Comparison of ENCODE assay signal across 23 mouse cellular contexts in the genomic region with DNA sequence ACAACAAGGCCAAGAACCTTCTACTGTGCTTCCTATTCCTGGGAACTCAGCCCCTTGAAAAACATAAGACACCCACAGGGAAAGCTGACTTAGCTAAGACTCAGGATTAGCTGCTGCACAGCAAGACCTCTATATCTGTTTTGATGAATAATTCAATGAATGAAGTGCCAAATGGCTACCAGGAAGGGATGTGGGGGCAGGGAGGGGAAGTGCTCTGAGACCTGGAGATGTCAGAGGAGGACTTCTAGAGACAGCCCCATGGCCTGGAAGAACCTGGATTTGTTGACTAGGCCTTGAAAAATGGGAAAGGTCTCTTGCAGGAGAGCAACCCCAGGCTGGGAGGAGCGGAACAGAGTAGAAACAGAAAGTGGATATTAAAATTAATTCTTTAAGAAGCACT.
DNase-seq lines count a peak whose midpoint lies in the region; ATAC-seq lines count a peak whose summit lies in the region.
"Had no signal": no experiment of that assay in that cellular context is flagged by ENCODE, and none has a peak within 500 bp of the region (broad histone marks: within the 10 kb centered on the region; RNA-seq: fewer than 3 reads in every experiment).

No protein-coding gene starts in this region.

- WGBS in embryonic facial prominence, embryonic 14.5 days: 67% methylated on average over 1 of the region's 1 CpGs
- 87% methylated on average over 1 of the region's 1 CpGs for WGBS in embryonic facial prominence, embryonic 10.5 days
- WGBS in hindbrain, embryonic 15.5 days: 57% methylated on average over 1 of the region's 1 CpGs
- whole genome bisulfite sequencing in midbrain, embryonic 15.5 days: 64% methylated on average over 1 of the region's 1 CpGs

- 0 out of 2 replicates have a peak overlapping the region, but pooled peaks have one; percentile 4 for H3K27ac ChIP-seq in embryonic facial prominence, embryonic 14.5 days (replicated peaks; ENCODE audit: low read depth, low read length)
- H3K27ac ChIP-seq in embryonic facial prominence, embryonic 10.5 days (replicated peaks): no peak overlapping the region
- H3K27ac ChIP-seq in hindbrain, embryonic 15.5 days (replicated peaks): no peak overlapping the region
- peak overlapping the region; percentile 65 for H3K27ac ChIP-seq in midbrain, embryonic 15.5 days
- H3K27ac ChIP-seq: heart, embryonic 10.5 days; limb, embryonic 10.5 days; neural tube, embryonic 12.5 days had no signal

- H3K4me2 ChIP-seq in embryonic facial prominence, embryonic 14.5 days (ENCODE audit: low read depth, low read length): no peak overlapping the region
- no peak overlapping the region for H3K4me2 ChIP-seq in hindbrain, embryonic 15.5 days
- H3K4me2 ChIP-seq in midbrain, embryonic 15.5 days: no peak overlapping the region
- H3K4me2 ChIP-seq: liver, embryonic 11.5 days; neural tube, embryonic 12.5 days had no signal

- no peak for ATAC-seq in embryonic facial prominence, embryonic 14.5 days (ENCODE audit: low read depth)
- peak; percentile 34; the same call in 1 of the 2 replicates for ATAC-seq in hindbrain, embryonic 15.5 days (ENCODE audit: low FRiP score, low read depth)
- peak; percentile 81 for ATAC-seq in midbrain, embryonic 15.5 days (replicated peaks)
- ATAC-seq: inflammation-experienced regulatory T-cells, adult 6 months had no signal

- peaks cover 15% of the 10 kb centered on the region for H3K4me1 ChIP-seq in embryonic facial prominence, embryonic 14.5 days (ENCODE audit: control insufficient read depth, insufficient read depth, low read length)
- H3K4me1 ChIP-seq in embryonic facial prominence, embryonic 10.5 days: peaks cover 5% of the 10 kb centered on the region
- peaks cover 12% of the 10 kb centered on the region for H3K4me1 ChIP-seq in hindbrain, embryonic 15.5 days (replicated peaks)
- H3K4me1 ChIP-seq in midbrain, embryonic 15.5 days: peaks cover 14% of the 10 kb centered on the region
- H3K4me1 ChIP-seq: heart, embryonic 10.5 days had no signal

- H3K4me3 ChIP-seq in embryonic facial prominence, embryonic 14.5 days (ENCODE audit: low read depth, low read length): no peak overlapping the region
- H3K4me3 ChIP-seq in embryonic facial prominence, embryonic 10.5 days: no peak overlapping the region
- no peak overlapping the region for H3K4me3 ChIP-seq in hindbrain, embryonic 15.5 days
- no peak overlapping the region for H3K4me3 ChIP-seq in midbrain, embryonic 15.5 days
- H3K4me3 ChIP-seq: heart, embryonic 10.5 days; limb, embryonic 10.5 days; neural tube, embryonic 12.5 days had no signal

- no peaks in the 10 kb centered on the region for H3K36me3 ChIP-seq in embryonic facial prominence, embryonic 14.5 days (ENCODE audit: control insufficient read depth, insufficient read depth, low read length)
- no peaks in the 10 kb centered on the region for H3K36me3 ChIP-seq in embryonic facial prominence, embryonic 10.5 days (replicated peaks)
- no peaks in the 10 kb centered on the region for H3K36me3 ChIP-seq in hindbrain, embryonic 15.5 days
- no peaks in the 10 kb centered on the region for H3K36me3 ChIP-seq in midbrain, embryonic 15.5 days (replicated peaks)
- H3K36me3 ChIP-seq: heart, embryonic 10.5 days; limb, embryonic 10.5 days; neural tube, embryonic 12.5 days had no signal

- DNase-seq in embryonic facial prominence, embryonic 14.5 days (ENCODE audit: low spot score): no peak
- DNase-seq in embryonic facial prominence, embryonic 10.5 days (ENCODE audit: low spot score): no peak
- peak; percentile 3 for DNase-seq in R1 (ENCODE audit: low read depth, low spot score)
- DNase-seq in embryo, embryonic 10.5 days (ENCODE audit: low spot score): no peak
- DNase-seq in lung, postnatal 10 days: no peak
- DNase-seq: adrenal gland, postnatal 10 days; cerebellum, adult 2 months; embryo, embryonic 11 days; gastrocnemius, postnatal 14 days; heart, postnatal 10 days; kidney, adult 9 months; kidney, postnatal 4 days; lung, adult 2 months; lung, postnatal 4 days; thymus, postnatal 36 days had no signal

- no peaks in the 10 kb centered on the region for H3K27me3 ChIP-seq in embryonic facial prominence, embryonic 14.5 days (replicated peaks; ENCODE audit: control insufficient read depth, insufficient read depth, low read length)
- no peaks in the 10 kb centered on the region for H3K27me3 ChIP-seq in embryonic facial prominence, embryonic 10.5 days (replicated peaks; ENCODE audit: low read depth, poor library complexity, severe bottlenecking)
- no peaks in the 10 kb centered on the region for H3K27me3 ChIP-seq in hindbrain, embryonic 15.5 days
- no peaks in the 10 kb centered on the region for H3K27me3 ChIP-seq in midbrain, embryonic 15.5 days (replicated peaks)
- H3K27me3 ChIP-seq: CH12.LX; neural tube, embryonic 12.5 days had no signal

- 0 out of 2 replicates have a peak, but pooled peaks cover 2% of the 10 kb centered on the region for H3K9me3 ChIP-seq in embryonic facial prominence, embryonic 14.5 days (ENCODE audit: control insufficient read depth, low read length)
- no peaks in the 10 kb centered on the region for H3K9me3 ChIP-seq in embryonic facial prominence, embryonic 10.5 days
- no peaks in the 10 kb centered on the region for H3K9me3 ChIP-seq in hindbrain, embryonic 15.5 days
- no peaks in the 10 kb centered on the region for H3K9me3 ChIP-seq in midbrain, embryonic 15.5 days
- H3K9me3 ChIP-seq: heart, embryonic 10.5 days; limb, embryonic 10.5 days; neural tube, embryonic 12.5 days had no signal

- no peak overlapping the region for H3K9ac ChIP-seq in embryonic facial prominence, embryonic 14.5 days (ENCODE audit: low read depth, low read length)
- H3K9ac ChIP-seq in hindbrain, embryonic 15.5 days: no peak overlapping the region
- no peak overlapping the region for H3K9ac ChIP-seq in midbrain, embryonic 15.5 days
- H3K9ac ChIP-seq: neural tube, embryonic 12.5 days had no signal

Comparison
In these comparisons a context has a peak if more than half of its experiments do, and no peak if none do; other contexts are left out.
1. H3K27ac ChIP-seq: peak in embryonic facial prominence, embryonic 14.5 days (single experiment) and midbrain, embryonic 15.5 days (single experiment); none in embryonic facial prominence, embryonic 10.5 days (single experiment) and hindbrain, embryonic 15.5 days (single experiment).